Mouse (Mus musculus): ENCODE results near the gene Gm28729. TPM values are rescaled to one million over a fixed set of nuclear protein-coding genes. Genes with fewer than 3 reads are reported as not detected.

Gene Gm28729
- total and polyA plus RNA-seq, 2 experiments from 2014 or later, result 0.25 to 0.47 TPM

DNA sequence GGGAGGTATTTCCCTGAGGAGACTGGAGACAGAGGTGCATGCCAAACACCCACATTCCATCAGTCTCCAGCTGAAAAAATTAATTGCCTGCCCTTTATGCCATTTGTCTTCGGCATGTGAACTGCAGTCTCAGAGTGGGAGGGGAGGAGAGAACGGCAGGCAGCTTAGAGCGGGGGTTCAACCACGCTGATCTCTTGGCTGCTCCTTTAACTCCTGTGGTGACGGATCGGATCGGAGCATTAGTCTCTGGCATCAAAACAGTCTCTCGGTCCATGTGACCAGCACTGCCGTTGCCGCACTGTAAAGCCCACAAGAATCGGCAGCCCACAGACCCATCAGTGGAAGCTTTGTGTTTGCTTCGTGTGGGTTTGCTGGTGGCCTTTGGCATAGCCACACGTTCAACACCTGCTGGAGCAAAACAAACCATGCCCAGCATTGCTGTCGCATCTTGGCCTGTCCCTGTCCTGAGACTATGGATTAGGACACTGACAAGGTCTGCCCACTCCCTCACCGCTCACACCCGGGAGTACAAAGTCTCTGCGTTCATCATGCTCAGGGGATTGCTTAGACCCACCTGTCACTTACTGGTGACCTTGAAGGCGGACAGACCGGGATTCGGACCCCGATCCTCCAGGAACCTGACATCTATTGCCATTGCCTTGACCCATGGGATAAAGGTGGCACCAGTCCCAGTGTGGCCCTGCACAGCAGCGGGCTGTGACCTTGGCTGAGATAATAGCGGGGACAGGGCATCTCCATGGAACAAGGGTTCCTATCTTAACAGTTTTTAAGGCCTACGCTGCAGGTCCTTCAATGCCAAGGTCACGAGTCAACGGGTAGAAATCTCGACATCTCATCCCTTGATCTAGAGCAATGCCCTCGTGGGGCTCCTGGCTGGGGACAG lies 87.9 kb downstream of the Gm28729 start:
- peak overlapping the region; percentile 74 for H3K4me2 ChIP-seq (ENCODE audit: low read depth, low read length)
- no peaks in the 10 kb centered on the region for H3K36me3 ChIP-seq (ENCODE audit: insufficient read depth, low read length)
- WGBS, result 6% methylated on average over 28 of the region's 28 CpGs
- DNase-seq (ENCODE audit: low spot score) (peak; percentile 62), ATAC-seq (peak; percentile 67)
- H3K27me3 ChIP-seq (ENCODE audit: insufficient read depth, low read length), result no peaks in the 10 kb centered on the region
- H3K9ac ChIP-seq (replicated peaks; ENCODE audit: low read length), result peak overlapping the region; percentile 53
- peak overlapping the region; percentile 79 for H3K27ac ChIP-seq
- TF ChIP-seq CTCF (IDR thresholded peaks at IDR 0.05; ENCODE audit: low read depth), result no peak
- H3K4me3 ChIP-seq (ENCODE audit: low read length), result peak overlapping the region; percentile 37
- no peaks in the 10 kb centered on the region for H3K9me3 ChIP-seq (ENCODE audit: low read length)
- peaks cover 12% of the 10 kb centered on the region for H3K4me1 ChIP-seq (ENCODE audit: insufficient read depth, low read length)

Other genes starting within 250 kb of the Gm28729 start
- gene Atp1b3, start 160.8 kb downstream of the Gm28729 start, total RNA-seq (2014; rRNA removed), result 74.0 and 78.5 TPM in 2 replicates
- 220 and 221 TPM in 2 replicates for gene Atp1b3, start 160.8 kb downstream of the Gm28729 start, polyA plus RNA-seq (2015; fragmentation: Nextera tagmentation; extraction: Ambion mirVana)
- 273 and 312 TPM in 2 replicates for gene Rnf7, start 46.6 kb downstream of the Gm28729 start, total RNA-seq (2014; rRNA removed)
- 231 and 241 TPM in 2 replicates for gene Rnf7, start 46.6 kb downstream of the Gm28729 start, polyA plus RNA-seq (2015; fragmentation: Nextera tagmentation; extraction: Ambion mirVana)
- gene Rasa2, start 106.4 kb upstream of the Gm28729 start, total RNA-seq (2014; rRNA removed), result 12.0 and 13.2 TPM in 2 replicates
- 12.9 and 16.5 TPM in 2 replicates for gene Rasa2, start 106.4 kb upstream of the Gm28729 start, polyA plus RNA-seq (2015; fragmentation: Nextera tagmentation; extraction: Ambion mirVana)
- gene Zbtb38, start 227.6 kb upstream of the Gm28729 start, total RNA-seq (2014; rRNA removed), result 36.2 and 46.5 TPM in 2 replicates
- 36.6 and 38.7 TPM in 2 replicates for gene Zbtb38, start 227.6 kb upstream of the Gm28729 start, polyA plus RNA-seq (2015; fragmentation: Nextera tagmentation; extraction: Ambion mirVana)

Data from hindbrain, postnatal 0 days (tissue).